Mouse (Mus musculus) forebrain, embryonic 12.5 days (tissue): ENCODE measurements at regions not wholly inside any gene's neighbourhood (a gene's known extent, or its start where the extent isn't known, plus 50 kb on each side); places are given as distances from the start of the nearest gene placed in this dataset.

Experiments used
- ATAC-seq: fragments of 200-750 bp; cut with Nextera tagmentation; 2 replicates; pipeline ENCODE4 v1.8.0; 2017; ENCODE audit warnings: moderate TSS enrichment; ENCODE audit not compliant: low FRiP score
- H3K27ac ChIP-seq: fragments of 300-500 bp; sonication (generic); 2 replicates; pipeline ENCODE4 v1.5.1; 2016; ENCODE audit warnings: mild to moderate bottlenecking
- H3K27me3 ChIP-seq: fragments of 300-500 bp; sonication (generic); 2 replicates; pipeline ENCODE4 v1.6.1; 2016; ENCODE audit warnings: mild to moderate bottlenecking
- H3K36me3 ChIP-seq: fragments of 300-500 bp; sonication (generic); replicated peaks from 2 replicates; pipeline ENCODE4 v1.6.1; 2016; ENCODE audit warnings: mild to moderate bottlenecking
- H3K4me1 ChIP-seq: fragments of 300-500 bp; sonication (generic); 2 replicates; pipeline ENCODE4 v1.6.1; 2016
- H3K4me2 ChIP-seq: fragments of 300-500 bp; sonication (generic); 2 replicates; pipeline ENCODE4 v1.6.1; 2016; ENCODE audit warnings: mild to moderate bottlenecking, moderate library complexity
- H3K4me3 ChIP-seq: fragments of 300-500 bp; sonication (generic); replicated peaks from 2 replicates; pipeline ENCODE4 v1.5.1; 2016; ENCODE audit warnings: mild to moderate bottlenecking
- H3K9ac ChIP-seq: fragments of 300-500 bp; sonication (generic); 2 replicates; pipeline ENCODE4 v1.6.1; 2016; ENCODE audit warnings: mild to moderate bottlenecking
- H3K9me3 ChIP-seq: fragments of 300-500 bp; sonication (generic); 2 replicates; pipeline ENCODE4 v1.6.1; 2016
- WGBS: fragments of 180-500 bp; shearing (Covaris S2); methylation state at CpG from one replicate; pipeline ENCODE4 v1.1.7; 2016; 5-methylcytosine and 5-hydroxymethylcytosine counted together

DNA sequence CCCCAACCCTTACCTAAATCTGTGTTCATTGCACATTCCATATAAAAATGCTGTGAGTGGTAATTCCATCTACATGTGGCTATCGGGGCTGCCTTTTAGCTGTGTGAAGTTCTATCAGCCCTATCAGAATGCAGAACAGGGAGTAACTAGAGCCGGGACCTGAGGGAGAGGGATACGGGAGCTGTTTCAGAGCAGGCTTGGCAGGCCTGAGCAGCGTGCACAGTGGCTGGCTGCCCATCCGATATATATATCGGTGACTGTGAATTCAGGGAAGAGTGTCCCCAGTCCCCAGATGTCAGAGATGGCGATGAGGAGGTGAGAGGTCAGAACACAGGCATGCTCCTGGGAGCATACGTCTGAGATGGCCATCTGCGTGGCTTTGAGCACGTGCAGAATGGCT, 79.0 kb downstream of the Arl4c start:
- no peak overlapping the region for H3K9ac ChIP-seq
- no peak overlapping the region for H3K4me3 ChIP-seq
- no peaks in the 10 kb centered on the region for H3K36me3 ChIP-seq
- H3K4me1 ChIP-seq: peaks cover 15% of the 10 kb centered on the region
- H3K4me2 ChIP-seq: no peak overlapping the region
- ATAC-seq: no peak
- no peaks in the 10 kb centered on the region for H3K27me3 ChIP-seq
- WGBS: 65% methylated on average over 10 of the region's 10 CpGs
- 0 out of 2 replicates have a peak, but pooled peaks cover under 1% of the 10 kb centered on the region for H3K9me3 ChIP-seq
- peak overlapping the region; percentile 66; the same call in 1 of the 2 replicates for H3K27ac ChIP-seq

DNA sequence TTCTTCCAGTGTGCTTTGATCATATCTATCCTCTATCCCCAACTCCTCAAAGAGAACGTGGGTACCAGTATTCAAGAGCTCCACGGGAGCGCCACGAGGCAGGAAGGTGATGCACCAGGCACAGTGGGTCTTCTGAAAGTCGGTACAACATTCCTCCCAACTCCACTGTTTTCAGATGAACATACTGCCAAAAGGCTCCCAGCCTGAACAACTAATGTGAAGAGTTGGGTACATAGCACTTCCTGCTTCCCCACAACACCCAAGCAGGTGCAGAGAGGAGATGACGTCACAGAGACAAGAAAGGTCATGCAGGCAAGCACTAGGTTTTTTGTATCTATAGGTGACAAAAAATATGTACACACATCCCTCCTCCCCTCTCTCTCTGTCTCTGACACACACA, 79.7 kb downstream of the Arl4c start:
- ATAC-seq: no peak
- Histone ChIP-seq H3K9me3 (0 out of 2 replicates have a peak, but pooled peaks cover 3% of the 10 kb centered on the region), H3K4me2 (no peak overlapping the region), H3K4me3 (no peak overlapping the region), H3K27ac (no peak overlapping the region), H3K27me3 (no peaks in the 10 kb centered on the region), H3K36me3 (no peaks in the 10 kb centered on the region), H3K4me1 (peaks cover 15% of the 10 kb centered on the region), H3K9ac (no peak overlapping the region)
- WGBS: 86% methylated on average over 6 of the region's 6 CpGs

DNA sequence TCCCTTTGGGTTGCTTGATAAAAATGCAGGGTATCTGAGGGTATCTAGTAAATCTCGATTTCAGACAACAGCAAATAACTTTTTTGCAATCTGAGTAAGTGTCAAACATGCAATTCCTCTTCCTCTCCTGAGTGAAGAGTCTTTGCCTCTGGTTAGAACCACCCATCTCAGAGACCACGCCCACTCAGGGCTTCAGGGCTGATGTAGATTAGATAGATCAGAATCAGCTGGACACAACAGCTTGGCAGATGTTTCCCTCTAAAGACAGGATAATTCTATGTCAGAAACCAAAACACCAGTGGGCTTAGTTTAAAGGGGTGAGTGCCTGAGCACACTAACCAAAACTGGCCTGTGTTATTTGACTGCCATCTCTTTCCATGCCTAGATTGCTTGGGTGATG, 80.8 kb downstream of the Arl4c start:
- Histone ChIP-seq H3K4me3 (no peak overlapping the region), H3K27ac (no peak overlapping the region), H3K9ac (no peak overlapping the region), H3K4me1 (peaks cover 15% of the 10 kb centered on the region), H3K9me3 (0 out of 2 replicates have a peak, but pooled peaks cover 3% of the 10 kb centered on the region), H3K4me2 (no peak overlapping the region), H3K27me3 (no peaks in the 10 kb centered on the region), H3K36me3 (no peaks in the 10 kb centered on the region)
- 71% methylated on average over 2 of the region's 2 CpGs for WGBS
- ATAC-seq: no peak

DNA sequence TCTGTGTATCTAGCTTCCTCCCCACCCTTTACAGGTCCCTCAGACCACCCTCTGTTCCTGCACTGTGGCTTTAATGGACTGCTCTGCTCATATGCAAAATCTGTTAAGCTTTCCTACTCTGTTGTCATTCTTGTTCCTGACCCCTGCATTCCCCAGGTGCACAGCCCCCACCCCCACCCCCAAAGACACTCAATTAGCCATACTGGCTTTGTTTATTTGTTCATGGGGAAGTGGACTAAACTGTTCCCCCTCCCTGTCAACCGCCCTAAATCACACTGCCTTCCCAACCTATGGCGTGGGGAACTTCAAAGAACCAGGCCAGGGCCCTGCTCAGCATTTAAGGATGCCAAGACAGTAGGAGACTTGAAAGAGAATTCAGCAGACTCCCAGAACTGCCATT, 89.0 kb downstream of the Arl4c start:
- Histone ChIP-seq H3K27me3 (no peaks in the 10 kb centered on the region), H3K9ac (no peak overlapping the region), H3K4me2 (no peak overlapping the region), H3K4me1 (peaks cover 9% of the 10 kb centered on the region), H3K27ac (0 out of 2 replicates have a peak overlapping the region, but pooled peaks have one; percentile 31), H3K4me3 (no peak overlapping the region), H3K9me3 (0 out of 2 replicates have a peak, but pooled peaks cover 2% of the 10 kb centered on the region), H3K36me3 (no peaks in the 10 kb centered on the region)
- 20% methylated on average over 2 of the region's 2 CpGs for WGBS
- ATAC-seq: no peak

DNA sequence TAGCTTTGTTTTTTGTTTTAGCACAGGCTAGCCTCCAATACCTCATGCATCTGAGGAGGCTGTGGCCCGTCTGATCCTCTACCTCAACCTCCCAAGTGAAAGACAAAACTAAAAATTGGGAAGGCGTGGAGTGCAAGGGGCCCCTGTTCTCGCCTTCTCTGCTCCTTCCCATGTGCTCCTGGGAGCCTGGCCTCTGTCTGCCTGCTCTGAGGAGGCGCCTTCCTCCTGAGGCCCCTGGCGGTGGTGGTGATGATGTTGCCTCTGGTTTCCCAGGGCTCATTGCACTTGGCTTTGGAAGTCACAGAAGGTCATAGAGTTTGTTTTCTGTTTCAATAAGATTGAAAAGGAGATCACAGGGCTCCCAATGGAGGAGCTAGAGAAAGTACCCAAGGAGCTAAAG, 90.8 kb downstream of the Arl4c start:
- Histone ChIP-seq H3K9me3 (no peaks in the 10 kb centered on the region), H3K27me3 (no peaks in the 10 kb centered on the region), H3K4me3 (no peak overlapping the region), H3K27ac (no peak overlapping the region), H3K9ac (no peak overlapping the region), H3K36me3 (no peaks in the 10 kb centered on the region), H3K4me2 (no peak overlapping the region), H3K4me1 (peaks cover 9% of the 10 kb centered on the region)
- ATAC-seq: no peak
- WGBS: 87% methylated on average over 5 of the region's 5 CpGs

DNA sequence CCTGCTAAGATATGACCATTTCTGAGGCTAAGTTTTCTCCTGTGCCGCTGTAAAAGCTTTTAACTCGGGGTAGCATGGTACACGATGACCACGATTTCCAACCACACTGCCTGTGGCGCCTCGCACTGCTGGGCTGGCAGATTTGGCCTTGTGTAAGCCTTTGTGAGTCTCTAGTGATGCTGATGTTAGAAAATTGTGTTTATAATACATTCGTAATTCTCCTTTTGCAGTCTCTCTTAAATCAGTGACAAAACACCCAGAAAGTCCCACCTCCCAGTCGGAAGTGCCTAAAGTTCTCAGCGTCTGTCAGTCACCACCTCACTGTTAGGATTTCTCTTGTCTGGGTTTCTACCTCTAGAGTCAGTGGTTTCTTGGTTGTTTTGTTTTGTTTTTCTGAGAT, 91.2 kb downstream of the Arl4c start:
- Histone ChIP-seq H3K36me3 (no peaks in the 10 kb centered on the region), H3K27ac (no peak overlapping the region), H3K27me3 (no peaks in the 10 kb centered on the region), H3K9me3 (no peaks in the 10 kb centered on the region), H3K4me2 (no peak overlapping the region), H3K9ac (no peak overlapping the region), H3K4me3 (no peak overlapping the region), H3K4me1 (peaks cover 9% of the 10 kb centered on the region)
- WGBS: 93% methylated on average over 9 of the region's 9 CpGs
- no peak for ATAC-seq

DNA sequence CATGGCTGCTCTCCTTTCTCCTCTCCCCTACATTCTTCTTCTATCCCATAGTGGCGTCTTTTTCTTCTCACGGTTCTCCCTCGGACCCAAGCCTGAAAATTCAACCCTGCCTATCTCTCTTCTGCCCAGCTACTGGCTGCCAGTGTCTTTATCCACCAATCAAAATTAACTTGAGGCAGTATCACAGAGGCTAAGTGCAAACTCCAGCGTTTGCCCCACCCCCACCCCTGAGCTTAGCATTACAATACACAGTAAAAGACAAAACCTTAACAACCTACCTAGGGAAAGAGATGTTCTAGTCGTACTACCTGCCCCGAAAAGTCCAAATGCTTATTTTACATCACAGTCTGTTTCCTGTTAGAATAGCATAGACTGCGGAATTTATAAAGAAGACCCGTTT, 93.2 kb downstream of the Arl4c start:
- no peaks in the 10 kb centered on the region for H3K27me3 ChIP-seq

DNA sequence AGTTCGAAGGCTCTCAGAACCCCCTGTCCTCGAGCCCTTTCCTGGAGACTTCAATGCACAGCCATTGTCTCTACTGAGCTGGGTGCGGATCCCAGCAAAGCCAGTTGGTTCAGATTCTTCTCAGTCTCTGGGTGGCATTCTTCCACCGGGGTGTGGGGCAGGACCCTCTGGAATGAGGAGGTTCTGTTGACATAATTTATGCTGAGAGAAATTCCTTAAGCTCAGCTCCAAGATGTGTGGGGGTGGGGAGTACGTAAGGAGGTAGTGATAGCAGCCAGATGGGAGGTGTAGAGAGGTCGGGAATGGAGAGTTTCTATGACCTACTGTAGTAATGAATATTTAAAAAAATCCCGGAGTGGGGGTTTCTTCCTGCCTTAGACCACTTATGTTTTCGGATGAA, 93.8 kb downstream of the Arl4c start:
- H3K4me1 ChIP-seq: peaks cover 7% of the 10 kb centered on the region
- no peaks in the 10 kb centered on the region for H3K36me3 ChIP-seq
- 51% methylated on average over 8 of the region's 8 CpGs for WGBS

More for the DNA sequence above, 93.2 kb downstream of the Arl4c start:
- Histone ChIP-seq H3K9me3 (no peaks in the 10 kb centered on the region), H3K9ac (no peak overlapping the region), H3K36me3 (no peaks in the 10 kb centered on the region), H3K27ac (no peak overlapping the region), H3K4me1 (peaks cover 9% of the 10 kb centered on the region), H3K4me2 (no peak overlapping the region), H3K4me3 (no peak overlapping the region)
- WGBS: 38% methylated on average over 8 of the region's 8 CpGs
- no peak for ATAC-seq

DNA sequence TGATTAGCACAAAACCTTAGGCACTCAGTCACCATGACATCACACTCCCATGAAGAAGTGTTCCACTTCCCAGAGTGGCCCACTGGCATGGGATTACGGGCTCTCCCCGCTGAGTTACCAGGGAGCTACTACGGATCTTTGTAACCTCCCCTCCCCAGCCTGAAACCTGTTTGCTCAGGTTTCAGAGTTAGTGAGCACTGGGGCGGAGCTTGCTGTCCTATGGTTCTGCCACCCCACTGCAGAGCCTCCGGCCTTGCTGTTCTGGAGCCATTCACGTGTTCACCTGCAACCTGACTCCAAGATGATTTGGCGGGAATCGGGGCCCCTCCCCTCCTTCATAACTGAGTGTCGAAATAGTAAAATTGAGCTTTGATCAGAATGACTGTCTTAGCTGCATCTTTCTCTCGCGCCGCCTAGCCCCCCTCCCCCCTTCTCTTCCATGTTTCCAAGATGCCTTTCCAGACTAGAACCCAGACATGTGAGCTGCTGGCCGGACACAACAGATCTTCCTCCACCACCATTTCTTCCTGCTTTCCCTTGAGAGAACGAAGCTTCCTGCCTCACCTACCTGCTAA, 95.8 kb upstream of the Glrp1 start:
- WGBS: 55% methylated on average over 14 of the region's 14 CpGs
- Histone ChIP-seq H3K4me2 (no peak overlapping the region), H3K36me3 (no peaks in the 10 kb centered on the region), H3K9me3 (no peaks in the 10 kb centered on the region), H3K4me1 (no peaks in the 10 kb centered on the region), H3K9ac (no peak overlapping the region), H3K27me3 (no peaks in the 10 kb centered on the region), H3K27ac (no peak overlapping the region), H3K4me3 (no peak overlapping the region)
- no peak for ATAC-seq

More for the DNA sequence above, 93.8 kb downstream of the Arl4c start:
- Histone ChIP-seq H3K27me3 (no peaks in the 10 kb centered on the region), H3K4me3 (no peak overlapping the region), H3K9ac (no peak overlapping the region), H3K4me2 (no peak overlapping the region), H3K27ac (no peak overlapping the region), H3K9me3 (no peaks in the 10 kb centered on the region)
- no peak for ATAC-seq

DNA sequence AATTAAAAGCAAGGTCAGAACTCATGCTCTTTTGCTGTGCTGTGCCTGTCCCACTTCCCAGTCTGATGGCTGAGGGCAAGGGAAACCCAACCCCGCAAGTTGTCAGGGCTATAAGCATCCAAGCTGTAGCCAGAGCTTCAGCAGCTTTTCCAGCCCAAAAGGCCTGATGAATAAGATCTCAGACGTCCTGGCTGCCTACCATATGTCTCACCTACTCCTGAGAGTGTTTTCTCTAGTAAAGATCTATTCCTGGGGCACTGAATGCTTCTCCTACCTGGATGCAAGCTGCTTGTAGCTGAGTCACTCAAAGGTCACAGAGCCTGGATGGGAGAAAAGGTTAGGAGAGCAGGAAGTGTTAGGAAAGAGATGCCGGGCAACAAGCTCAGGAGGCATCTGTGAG, 92.4 kb upstream of the Glrp1 start:
- 83% methylated on average over 3 of the region's 3 CpGs for WGBS
- Histone ChIP-seq H3K36me3 (no peaks in the 10 kb centered on the region), H3K27ac (no peak overlapping the region), H3K4me2 (no peak overlapping the region), H3K4me3 (no peak overlapping the region), H3K4me1 (no peaks in the 10 kb centered on the region), H3K9ac (no peak overlapping the region), H3K27me3 (no peaks in the 10 kb centered on the region), H3K9me3 (no peaks in the 10 kb centered on the region)
- no peak for ATAC-seq

DNA sequence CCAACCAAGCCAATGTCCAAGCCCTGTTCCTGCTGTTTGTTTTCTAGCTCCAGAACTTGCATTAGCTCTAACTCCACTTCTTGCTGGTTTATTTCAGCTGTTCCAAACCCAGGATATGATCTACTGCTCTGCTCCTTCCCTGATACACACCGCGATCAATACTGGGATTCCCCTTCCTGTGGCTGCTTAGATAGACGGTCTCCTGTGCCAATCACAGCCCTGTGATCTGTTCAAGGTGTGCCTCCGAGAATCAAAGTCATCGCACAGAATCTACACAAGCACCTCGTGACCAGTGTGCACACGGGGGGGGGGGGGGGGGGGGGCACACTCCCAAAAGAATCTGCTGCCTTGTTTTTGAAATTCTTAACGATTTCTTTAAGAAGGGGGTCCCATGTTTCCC, 91.9 kb upstream of the Glrp1 start:
- Histone ChIP-seq H3K4me1 (no peaks in the 10 kb centered on the region), H3K27ac (no peak overlapping the region), H3K4me3 (no peak overlapping the region), H3K9ac (no peak overlapping the region), H3K27me3 (no peaks in the 10 kb centered on the region), H3K36me3 (no peaks in the 10 kb centered on the region), H3K9me3 (no peaks in the 10 kb centered on the region), H3K4me2 (no peak overlapping the region)
- WGBS: 80% methylated on average over 8 of the region's 8 CpGs
- ATAC-seq: no peak

DNA sequence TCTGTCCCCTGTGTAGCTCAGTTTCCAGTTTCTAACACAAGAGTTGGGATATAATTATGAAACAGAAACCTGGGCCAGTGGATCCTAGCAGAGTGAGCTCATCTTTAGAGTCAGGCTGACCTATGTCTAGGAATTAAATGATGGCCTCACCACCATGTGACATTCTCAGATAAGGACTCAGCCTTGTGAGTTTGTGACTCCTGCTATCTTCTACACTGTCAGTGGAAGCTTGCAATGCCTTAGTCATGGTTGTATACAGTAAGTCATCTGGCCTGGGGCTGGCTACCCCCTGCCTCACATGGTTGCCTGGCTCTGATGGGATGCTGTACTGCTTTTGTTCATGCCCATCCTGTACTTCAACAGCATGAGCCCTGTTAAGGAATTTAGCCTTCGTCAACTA, 90.3 kb upstream of the Glrp1 start:
- 94% methylated on average over 1 of the region's 1 CpGs for WGBS
- Histone ChIP-seq H3K4me3 (no peak overlapping the region), H3K9ac (no peak overlapping the region), H3K4me2 (no peak overlapping the region), H3K36me3 (no peaks in the 10 kb centered on the region), H3K9me3 (no peaks in the 10 kb centered on the region), H3K27me3 (no peaks in the 10 kb centered on the region), H3K4me1 (no peaks in the 10 kb centered on the region), H3K27ac (no peak overlapping the region)
- ATAC-seq: no peak

DNA sequence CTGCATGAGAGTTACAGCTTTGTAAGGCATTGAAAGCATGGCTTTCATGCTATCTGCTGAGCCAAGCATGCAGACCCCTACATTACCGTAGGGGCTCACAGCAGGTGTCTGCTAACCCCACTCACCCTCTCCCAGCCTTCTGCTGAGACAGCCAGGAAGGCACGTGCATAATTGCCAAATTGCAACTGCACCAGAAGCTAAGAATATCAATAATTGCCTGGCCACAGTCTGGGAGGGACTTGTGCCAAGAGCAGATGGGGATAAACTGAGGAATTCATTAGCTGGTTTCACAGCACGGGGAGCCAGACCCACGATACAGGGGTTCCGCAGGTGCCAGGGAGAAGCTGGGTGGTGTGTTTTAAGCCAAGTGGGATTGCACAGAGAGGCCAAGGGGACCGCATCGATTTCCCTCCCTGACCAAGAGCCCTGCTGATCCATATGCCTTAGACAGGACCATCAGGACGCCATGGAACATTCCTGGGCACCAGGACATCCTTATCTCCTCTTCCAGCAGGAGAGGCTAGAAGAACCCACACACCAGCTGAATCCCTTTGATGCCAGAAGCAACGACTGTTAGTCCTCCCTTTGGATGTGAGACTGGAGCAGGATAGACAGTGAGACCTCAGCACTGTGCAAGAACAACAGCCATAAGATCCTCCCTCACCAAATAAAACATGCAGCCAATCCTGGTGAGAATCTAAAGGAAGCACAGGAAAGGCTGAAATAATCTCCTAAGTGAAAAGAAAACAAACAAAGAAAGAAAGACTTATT, 84.8 kb upstream of the Glrp1 start:
- WGBS: 47% methylated on average over 9 of the region's 9 CpGs
- Histone ChIP-seq H3K4me3 (no peak overlapping the region), H3K36me3 (no peaks in the 10 kb centered on the region), H3K27me3 (no peaks in the 10 kb centered on the region), H3K27ac (peak overlapping the region; percentile 63), H3K4me2 (no peak overlapping the region), H3K9me3 (no peaks in the 10 kb centered on the region), H3K4me1 (peaks cover 9% of the 10 kb centered on the region; the same call in 1 of the 2 replicates), H3K9ac (no peak overlapping the region)
- ATAC-seq: no peak
